Mouse (Mus musculus): ENCODE results near the gene Olfr107.

Olfr107 gene

DNA sequence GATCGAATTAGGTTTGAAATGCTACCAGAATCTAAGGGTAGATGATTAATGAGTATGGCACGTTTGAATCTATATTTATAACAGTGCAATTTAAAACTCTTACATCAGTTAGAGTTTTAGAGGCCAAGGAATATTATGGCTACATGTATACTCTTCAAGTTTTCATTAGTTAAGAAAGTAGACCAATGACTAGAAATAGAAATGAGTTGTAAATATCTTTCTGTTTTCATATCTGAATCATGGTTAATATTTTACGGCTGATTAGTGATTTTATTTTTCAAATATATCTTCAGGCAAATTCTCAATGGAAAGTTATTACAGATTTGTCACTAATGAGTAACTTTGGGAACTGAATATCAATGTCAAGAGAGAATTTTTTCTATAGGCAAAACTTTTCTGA, at the start of gene Olfr107:
Gene Olfr107, plus strand, starts transcription at position 301 of the 400 bp plus-strand sequence.
- no peak for DNase-seq

DNA sequence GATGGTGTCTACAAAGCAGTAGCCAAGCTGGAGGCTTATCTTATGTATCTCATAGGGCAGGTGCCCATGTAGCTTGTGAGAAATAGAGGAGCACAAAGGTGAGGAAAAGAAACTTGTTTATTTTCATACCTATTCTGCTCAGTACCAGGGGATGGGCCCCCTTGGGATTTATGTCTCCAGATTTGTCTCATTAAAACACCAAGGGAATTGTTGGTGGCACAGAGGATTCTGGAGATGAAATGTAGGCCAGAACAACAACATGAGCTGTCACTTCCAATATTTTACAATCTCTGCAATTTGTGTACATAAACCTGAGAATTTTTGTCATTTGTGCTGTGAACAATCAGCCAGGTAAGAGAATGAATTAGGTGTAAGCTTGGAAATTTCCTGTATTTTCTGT, 39.7 kb upstream of the Olfr107 start, which contains the start of gene Olfr104-ps:
Gene Olfr104-ps, plus strand, starts transcription at position 301 of the 400 bp plus-strand sequence.
- DNase-seq: no peak

DNA sequence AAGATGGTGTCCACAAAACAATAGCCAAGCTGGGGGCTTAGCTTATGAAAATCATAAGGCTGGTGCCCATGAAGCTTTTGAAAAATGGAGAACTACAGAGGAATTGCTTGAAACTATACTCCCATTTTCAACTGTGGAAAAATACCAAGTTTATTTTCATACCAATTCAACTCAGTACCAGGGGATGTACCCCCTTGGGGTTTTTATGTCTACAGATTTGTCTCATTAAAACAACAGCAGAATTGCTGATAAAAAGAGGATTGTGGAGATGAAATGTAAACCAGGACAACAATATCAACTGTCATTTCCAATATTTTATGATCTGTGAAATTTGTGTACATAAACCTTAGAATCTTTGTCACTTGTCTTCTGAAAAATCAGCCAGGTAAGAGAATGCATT, 20.3 kb upstream of the Olfr107 start, which contains the start of gene Olfr105-ps:
Gene Olfr105-ps, plus strand, starts transcription at position 301 of the 400 bp plus-strand sequence.
- no peak for DNase-seq

DNA sequence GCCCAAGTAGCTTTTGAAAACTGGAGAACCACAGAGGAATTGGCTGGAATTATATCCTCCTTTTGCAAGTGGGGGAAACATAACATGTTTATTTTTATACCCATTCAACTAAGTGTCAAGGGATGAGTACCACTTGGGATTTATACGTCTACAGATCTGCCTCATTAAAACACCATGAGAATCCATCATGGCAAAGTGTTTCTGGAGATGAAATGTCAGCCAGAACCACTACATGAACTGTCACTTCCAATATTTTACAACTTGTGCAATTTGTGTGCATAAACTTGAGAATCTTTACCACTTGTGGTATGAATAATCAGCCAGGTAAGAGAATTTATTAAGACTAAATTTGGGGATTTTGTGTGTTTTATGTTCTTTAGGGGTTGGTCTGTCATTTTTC, 8.9 kb upstream of the Olfr107 start, which contains the start of gene Olfr106-ps:
Gene Olfr106-ps, plus strand, starts transcription at position 301 of the 400 bp plus-strand sequence.
- DNase-seq: no peak

DNA sequence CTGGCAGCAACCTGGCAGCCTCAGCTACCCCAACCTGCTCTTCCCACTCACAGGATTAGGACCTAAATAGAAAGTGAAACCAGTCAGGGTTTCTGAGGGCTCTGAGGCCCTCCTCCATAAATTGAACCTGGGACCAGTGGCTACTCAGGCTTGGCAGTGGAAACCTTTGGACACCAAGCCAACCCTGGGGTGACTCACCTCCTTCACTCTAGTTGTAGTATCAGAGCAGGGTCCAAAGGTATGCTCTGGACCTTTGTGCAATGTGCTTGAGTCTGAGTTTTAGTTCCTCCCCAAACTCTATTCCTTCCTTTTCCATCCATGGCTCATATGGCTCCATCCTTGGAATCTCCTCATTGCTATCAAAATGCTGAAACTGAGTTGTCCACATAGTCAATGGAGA, 14.4 kb downstream of the Olfr107 start:
- DNase-seq: no peak

DNA sequence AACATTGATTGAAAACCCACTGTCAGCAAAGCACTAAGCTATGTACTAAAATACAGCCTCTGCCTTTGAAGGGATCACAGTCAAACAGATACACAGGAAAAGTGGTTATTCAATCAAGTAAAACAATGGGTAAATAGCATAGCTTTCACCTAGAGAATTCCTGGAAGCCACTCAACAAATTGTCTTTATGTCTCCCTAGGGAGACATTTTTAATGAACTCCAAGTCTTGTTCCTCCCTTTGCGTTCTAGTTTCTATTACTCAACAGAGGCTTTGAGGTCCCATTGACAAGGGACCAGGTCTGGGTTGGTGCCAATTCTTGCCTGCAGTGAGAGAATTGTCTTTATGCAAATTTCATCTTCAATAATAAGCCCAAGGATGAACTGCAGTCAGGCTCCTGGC, 46.2 kb downstream of the Olfr107 start, which contains the start of gene Olfr108:
Gene Olfr108, plus strand, starts transcription at position 301 of the 400 bp plus-strand sequence.
- no peak for DNase-seq

Measured in cerebellum, adult 9-11 months (tissue).